Mouse (Mus musculus) midbrain, postnatal 0 days (tissue): ENCODE results near the gene Arsa. TPM values are rescaled to one million over a fixed set of nuclear protein-coding genes. Genes with fewer than 3 reads are reported as not detected.

Experiments used
- ATAC-seq: fragments of 200-750 bp; cut with Nextera tagmentation; 2 replicates; pipeline ENCODE4 v1.8.0; 2017; ENCODE audit warnings: moderate number of reproducible peaks, mild to moderate bottlenecking, moderate TSS enrichment, moderate library complexity; ENCODE audit not compliant: low FRiP score
- DNase-seq: peaks from one replicate; pipeline ENCODE4 v3.0.0-alpha.2; 2015; ENCODE audit warnings: low spot score
- H3K27ac ChIP-seq: fragments of 300-500 bp; sonication (generic); 2 replicates; pipeline ENCODE4 v1.5.1; 2014; ENCODE audit warnings: low read depth, mild to moderate bottlenecking, low read length, mixed read lengths
- H3K27me3 ChIP-seq: fragments of 300-500 bp; sonication (generic); 2 replicates; pipeline ENCODE4 v1.6.1; 2014; ENCODE audit warnings: low read length, control low read depth, mixed read lengths; ENCODE audit not compliant: insufficient read depth
- H3K36me3 ChIP-seq: fragments of 300-500 bp; sonication (generic); 2 replicates; pipeline ENCODE4 v1.6.1; 2014; ENCODE audit warnings: low read length, control low read depth, mixed read lengths; ENCODE audit not compliant: insufficient read depth
- H3K4me1 ChIP-seq: fragments of 300-500 bp; sonication (generic); 2 replicates; pipeline ENCODE4 v1.6.1; 2014; ENCODE audit warnings: mild to moderate bottlenecking, control low read depth, antibody characterized with exemption, low read length, mixed read lengths; ENCODE audit not compliant: insufficient read depth
- H3K4me2 ChIP-seq: fragments of 300-500 bp; sonication (generic); 2 replicates; pipeline ENCODE4 v1.6.1; 2014; ENCODE audit warnings: low read depth, mild to moderate bottlenecking, low read length, mixed read lengths; ENCODE audit not compliant: poor library complexity, severe bottlenecking
- H3K4me3 ChIP-seq: fragments of 300-500 bp; sonication (generic); 2 replicates; pipeline ENCODE4 v1.5.1; 2014; ENCODE audit warnings: low read depth, mild to moderate bottlenecking, low read length, moderate library complexity
- H3K9ac ChIP-seq: fragments of 300-500 bp; sonication (generic); replicated peaks from 2 replicates; pipeline ENCODE4 v1.6.1; 2014; ENCODE audit warnings: mild to moderate bottlenecking, low read length, moderate library complexity, mixed read lengths; ENCODE audit not compliant: poor library complexity, severe bottlenecking
- H3K9me3 ChIP-seq: fragments of 300-500 bp; sonication (generic); 2 replicates; pipeline ENCODE4 v1.6.1; 2016; ENCODE audit warnings: low read length, control low read depth
- CTCF ChIP-seq: IDR thresholded peaks from 2 replicates; pipeline ENCODE4 v1.5.1; 2016; ENCODE audit warnings: antibody characterized with exemption, mild to moderate bottlenecking
- WGBS: fragments of 180-500 bp; shearing (Covaris S2); extraction: QIAGEN DNeasy Blood & Tissue Kit; methylation state at CpG from one replicate; pipeline ENCODE4 v1.1.7; 2014; 5-methylcytosine and 5-hydroxymethylcytosine counted together
- polyA plus RNA-seq: library from polyadenylated mRNA; unstranded; fragments of >200 nt; fragmentation: Nextera tagmentation; extraction: Ambion mirVana; gene quantifications from 2 replicates; pipeline ENCODE4 v1.2.1, GENCODE M21; 2015
- total RNA-seq: library from RNA; depleted of rRNA; stranded (reverse); fragments of >200 nt; gene quantifications from 2 replicates; pipeline ENCODE4 v1.2.3, GENCODE M21; 2014

Arsa gene
- total and polyA plus RNA-seq, 2 experiments from 2014 or later = 32.4 to 34.0 TPM

DNA sequence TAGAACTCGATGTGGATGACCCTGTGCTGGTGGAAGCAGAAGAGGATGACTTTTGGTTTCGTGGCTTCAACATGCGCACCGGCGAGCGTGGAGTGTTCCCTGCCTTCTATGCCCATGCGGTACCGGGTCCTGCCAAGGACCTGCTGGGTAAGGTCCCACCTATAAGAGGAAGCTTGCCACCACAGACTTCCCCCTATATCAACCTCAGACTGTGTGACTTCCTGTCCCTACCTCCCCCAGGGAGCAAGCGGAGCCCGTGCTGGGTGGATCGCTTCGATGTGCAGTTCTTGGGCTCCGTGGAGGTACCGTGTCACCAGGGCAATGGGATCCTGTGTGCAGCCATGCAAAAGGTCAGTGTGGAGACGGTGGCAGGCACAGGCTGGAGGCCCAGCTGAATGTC lies 18.3 kb downstream of the Arsa start:
- no peaks in the 10 kb centered on the region for H3K9me3 ChIP-seq
- H3K4me1 ChIP-seq = peaks cover 11% of the 10 kb centered on the region
- H3K27ac ChIP-seq = no peak overlapping the region
- no peak overlapping the region for H3K4me2 ChIP-seq
- 94% methylated on average over 15 of the region's 15 CpGs for WGBS
- ATAC-seq (no peak), DNase-seq (no peak)
- no peak for TF ChIP-seq CTCF
- H3K9ac ChIP-seq = no peak overlapping the region
- H3K4me3 ChIP-seq = no peak overlapping the region
- no peaks in the 10 kb centered on the region for H3K27me3 ChIP-seq
- H3K36me3 ChIP-seq = peaks cover 62% of the 10 kb centered on the region

DNA sequence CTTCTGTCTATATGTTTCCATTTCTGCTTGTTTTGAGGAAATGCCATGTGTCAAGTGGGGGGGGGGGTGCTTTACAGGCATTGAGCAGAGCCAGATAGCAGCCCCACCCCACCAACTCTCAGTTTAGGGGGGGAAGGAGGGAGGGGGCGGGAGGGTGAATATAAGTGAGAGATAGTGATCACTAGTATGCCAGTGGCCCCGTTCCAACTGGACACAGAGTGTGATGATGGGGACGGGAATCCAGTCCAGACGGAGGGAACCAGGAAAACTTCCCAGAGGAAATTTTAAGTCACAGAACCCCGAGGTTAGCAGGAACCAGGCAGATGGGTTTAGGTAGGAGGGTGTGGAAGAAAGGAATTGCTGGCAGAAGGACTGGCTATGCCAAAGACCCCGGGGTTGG lies 21.6 kb downstream of the Arsa start:
- ATAC-seq (no peak), DNase-seq (no peak)
- no peak overlapping the region for H3K27ac ChIP-seq
- H3K4me1 ChIP-seq = peaks cover 16% of the 10 kb centered on the region
- peak overlapping the region; percentile 95 for H3K4me2 ChIP-seq
- H3K27me3 ChIP-seq = no peaks in the 10 kb centered on the region
- TF ChIP-seq CTCF = no peak
- no peaks in the 10 kb centered on the region for H3K9me3 ChIP-seq
- H3K36me3 ChIP-seq = peaks cover 41% of the 10 kb centered on the region
- H3K9ac ChIP-seq = peak overlapping the region; percentile 33; the same call in 1 of the 2 replicates
- H3K4me3 ChIP-seq = peak overlapping the region; percentile 76; the same call in 1 of the 2 replicates
- 79% methylated on average over 6 of the region's 6 CpGs for WGBS

- no peak for ATAC-seq
- H3K36me3 ChIP-seq = peaks cover 34% of the 10 kb centered on the region
- WGBS = 8% methylated on average over 4 of the region's 6 CpGs
- H3K4me3 ChIP-seq = peak overlapping the region; percentile 76
- H3K9ac ChIP-seq = peak overlapping the region; percentile 85
- peak overlapping the region; percentile 95 for H3K4me2 ChIP-seq
- H3K4me1 ChIP-seq = peaks cover 16% of the 10 kb centered on the region
- H3K27ac ChIP-seq = peak overlapping the region; percentile 90
- no peaks in the 10 kb centered on the region for H3K9me3 ChIP-seq
- H3K27me3 ChIP-seq = no peaks in the 10 kb centered on the region
- no peak for DNase-seq
- TF ChIP-seq CTCF = no peak
These were observed 22.4 kb downstream of the Arsa start for GRCm38 (mm10) chr15:89454857-89455256.

GRCm38 (mm10) chr15:89453865-89454478 lies 23.3 kb downstream of the Arsa start, which contains the start of gene Mapk8ip2:
Gene Mapk8ip2 (plus strand): TSS chr15:89453913.
- peak within 1 kb of the TSS; percentile 95 for H3K4me2 ChIP-seq
- H3K27ac ChIP-seq = peak within 1 kb of the TSS; percentile 90
- peak within 1 kb of the TSS; percentile 76 for H3K4me3 ChIP-seq
- peak; percentile 19; the same call in 1 of the 2 replicates for TF ChIP-seq CTCF
- WGBS = under 1% methylated on average over 48 of the region's 53 CpGs
- peaks cover 16% of the 10 kb centered on the region for H3K4me1 ChIP-seq
- peak within 1 kb of the TSS; percentile 85 for H3K9ac ChIP-seq
- H3K36me3 ChIP-seq = peaks cover 27% of the 10 kb centered on the region
- peak; percentile 78 for ATAC-seq
- no peaks in the 10 kb centered on the region for H3K9me3 ChIP-seq
- no peaks in the 10 kb centered on the region for H3K27me3 ChIP-seq
- peak; percentile 59 for DNase-seq

DNA sequence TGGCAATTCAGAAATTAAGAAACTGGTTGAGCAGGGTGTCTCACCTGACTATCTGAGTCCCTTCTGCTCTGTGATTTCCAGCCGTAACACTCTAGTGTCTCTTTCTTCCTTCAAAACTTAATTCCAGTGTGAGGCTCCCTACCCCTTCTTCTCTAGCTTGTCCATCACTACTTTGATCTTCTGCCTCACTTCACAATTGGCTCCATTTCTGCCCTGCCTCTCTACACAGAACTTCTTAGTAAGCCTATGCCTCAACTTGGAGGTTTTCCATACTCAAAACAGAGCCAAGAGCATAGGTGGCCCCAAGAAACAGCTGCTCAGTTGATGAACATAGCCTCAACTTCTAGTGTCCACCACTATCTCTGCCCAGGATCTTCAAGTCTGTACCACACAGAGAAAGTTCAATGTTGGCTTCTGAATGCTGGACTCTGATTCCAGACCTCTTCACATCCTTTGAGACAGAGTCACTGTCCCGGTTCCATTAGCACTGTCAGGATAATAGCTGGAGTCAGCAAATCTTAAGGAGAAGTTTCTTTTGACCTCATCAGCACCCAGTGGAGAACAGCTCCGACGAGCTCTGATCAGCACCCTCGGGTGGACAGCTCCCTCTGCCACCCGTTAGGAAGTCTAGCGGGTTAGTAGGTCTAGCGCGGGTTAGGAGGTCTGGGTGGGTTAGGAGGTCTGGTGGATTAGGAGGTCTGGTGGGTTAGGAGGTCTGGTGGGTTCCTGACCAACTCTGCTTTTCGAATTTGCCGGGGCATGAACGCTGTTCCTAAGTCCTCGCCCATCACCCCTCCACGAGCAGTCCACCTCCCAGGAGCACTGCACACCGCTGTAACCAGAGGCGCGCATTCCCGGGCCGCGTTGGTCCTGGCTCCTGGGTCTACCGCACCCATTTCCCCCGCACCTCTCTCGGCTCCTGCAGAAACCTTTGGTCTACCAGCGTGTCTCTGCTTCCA lies 24.0 kb downstream of the Arsa start:
- Histone ChIP-seq H3K9me3 (no peaks in the 10 kb centered on the region), H3K27ac (peak overlapping the region; percentile 90), H3K27me3 (no peaks in the 10 kb centered on the region), H3K9ac (peak overlapping the region; percentile 85), H3K4me1 (peaks cover 16% of the 10 kb centered on the region), H3K36me3 (peaks cover 19% of the 10 kb centered on the region), H3K4me2 (peak overlapping the region; percentile 95), H3K4me3 (peak overlapping the region; percentile 76)
- WGBS = 4% methylated on average over 24 of the region's 24 CpGs
- DNase-seq (peak; percentile 48), ATAC-seq (peak; percentile 81)
- no peak for TF ChIP-seq CTCF
